Mouse (Mus musculus) midbrain, embryonic 13.5 days (tissue): ENCODE results near the gene Strc. TPM values are rescaled to one million over a fixed set of nuclear protein-coding genes. Genes with fewer than 3 reads are reported as not detected.

ENCODE experiments used
- ATAC-seq: fragments of 200-750 bp; cut with Nextera tagmentation; 2 replicates; pipeline ENCODE4 v1.8.0; 2017; ENCODE audit warnings: mild to moderate bottlenecking, moderate TSS enrichment, moderate library complexity
- H3K27ac ChIP-seq: fragments of 300-500 bp; sonication (generic); 2 replicates; pipeline ENCODE4 v1.5.1; 2015; ENCODE audit warnings: inconsistent platforms, mild to moderate bottlenecking, moderate library complexity
- H3K27me3 ChIP-seq: fragments of 300-500 bp; sonication (generic); 2 replicates; pipeline ENCODE4 v1.6.1; 2015; ENCODE audit warnings: mild to moderate bottlenecking, inconsistent platforms
- H3K36me3 ChIP-seq: fragments of 300-500 bp; sonication (generic); 2 replicates; pipeline ENCODE4 v1.6.1; 2015; ENCODE audit warnings: mild to moderate bottlenecking, inconsistent platforms
- H3K4me1 ChIP-seq: fragments of 300-500 bp; sonication (generic); replicated peaks from 2 replicates; pipeline ENCODE4 v1.6.1; 2015; ENCODE audit warnings: inconsistent platforms
- H3K4me2 ChIP-seq: fragments of 300-500 bp; sonication (generic); replicated peaks from 2 replicates; pipeline ENCODE4 v1.6.1; 2015; ENCODE audit warnings: moderate library complexity, mild to moderate bottlenecking, inconsistent platforms
- H3K4me3 ChIP-seq: fragments of 300-500 bp; sonication (generic); replicated peaks from 2 replicates; pipeline ENCODE4 v1.5.1; 2015; ENCODE audit warnings: mild to moderate bottlenecking, inconsistent platforms
- H3K9ac ChIP-seq: fragments of 300-500 bp; sonication (generic); replicated peaks from 2 replicates; pipeline ENCODE4 v1.6.1; 2015; ENCODE audit warnings: mild to moderate bottlenecking, inconsistent platforms
- H3K9me3 ChIP-seq: fragments of 300-500 bp; sonication (generic); 2 replicates; pipeline ENCODE4 v1.6.1; 2016; ENCODE audit warnings: mild to moderate bottlenecking, inconsistent platforms
- WGBS: fragments of 180-500 bp; shearing (Covaris S2); methylation state at CpG from one replicate; pipeline ENCODE4 v1.1.7; 2015; 5-methylcytosine and 5-hydroxymethylcytosine counted together
- polyA plus RNA-seq: library from polyadenylated mRNA; unstranded; fragments of >200 nt; fragmentation: Nextera tagmentation; extraction: Ambion mirVana; gene quantifications from 2 replicates; pipeline ENCODE4 v1.2.1, GENCODE M21; 2015

The Strc gene
- polyA plus RNA-seq, 1 experiment from 2014 or later = not detected

DNA sequence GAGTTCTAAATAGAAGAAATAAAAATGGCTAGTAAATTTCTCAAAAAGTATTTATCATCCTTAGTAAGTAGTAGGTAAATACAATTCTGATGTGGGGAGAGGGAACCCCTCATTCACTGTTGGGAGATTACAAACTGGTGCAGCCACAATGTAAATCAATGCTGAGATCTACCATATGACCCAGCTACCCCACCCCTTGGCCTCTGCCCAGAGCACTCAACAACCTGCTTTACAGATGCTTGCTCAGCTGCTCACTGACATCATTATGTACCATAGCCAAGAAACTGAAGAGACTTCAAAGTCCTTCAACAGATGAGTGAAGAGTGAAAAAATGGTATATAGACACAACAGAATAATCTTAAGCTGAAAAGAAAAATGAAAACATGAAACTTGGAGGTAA lies 16.3 kb upstream of the Strc start:
- Histone ChIP-seq H3K27me3 (no peaks in the 10 kb centered on the region), H3K9ac (no peak overlapping the region), H3K4me2 (no peak overlapping the region), H3K4me3 (no peak overlapping the region), H3K4me1 (no peaks in the 10 kb centered on the region), H3K9me3 (no peaks in the 10 kb centered on the region), H3K27ac (no peak overlapping the region), H3K36me3 (no peaks in the 10 kb centered on the region)
- no peak for ATAC-seq

DNA sequence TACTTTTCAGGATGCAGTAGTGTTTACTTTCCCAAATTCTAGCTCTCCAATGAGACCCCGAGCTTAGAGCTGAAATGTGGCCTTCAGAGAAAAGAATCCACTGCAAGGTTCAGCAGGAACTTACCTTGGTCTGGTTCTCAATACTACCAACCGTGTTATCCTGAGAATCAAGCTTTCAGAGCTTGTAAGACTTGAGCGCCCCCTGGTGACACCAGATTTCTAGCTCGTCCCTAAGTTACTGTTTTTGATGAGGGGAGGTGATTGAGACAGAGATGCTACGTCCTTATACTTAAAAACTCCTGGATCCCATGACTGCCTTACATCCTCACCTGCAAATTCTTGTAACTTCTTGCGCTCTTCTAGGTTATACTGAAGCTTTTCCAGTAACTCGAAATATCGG lies 9.7 kb upstream of the Strc start:
- no peaks in the 10 kb centered on the region for H3K27me3 ChIP-seq
- ATAC-seq = no peak
- WGBS = 13% methylated on average over 8 of the region's 8 CpGs

DNA sequence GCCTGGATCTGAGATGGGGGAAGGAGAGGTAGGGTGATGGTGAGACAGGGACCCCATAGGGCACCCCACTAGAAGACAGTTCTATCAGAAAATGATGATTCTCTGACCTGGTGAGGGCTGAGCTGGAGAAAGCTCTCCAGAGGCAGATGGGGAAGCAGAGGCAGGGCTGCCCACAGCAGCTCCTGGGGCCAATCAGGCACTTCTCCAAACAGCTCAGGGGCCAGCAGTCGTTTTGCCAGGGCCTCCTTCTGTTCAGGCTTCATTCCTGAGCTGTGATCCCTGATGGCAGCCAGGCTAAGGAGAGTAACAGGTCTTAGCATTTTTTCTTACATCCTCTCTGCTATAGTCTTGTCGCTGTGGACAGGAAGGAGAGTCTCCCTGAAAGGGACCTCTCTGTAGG lies 12.2 kb downstream of the Strc start:
- Histone ChIP-seq H3K9me3 (no peaks in the 10 kb centered on the region), H3K4me3 (no peak overlapping the region), H3K4me1 (no peaks in the 10 kb centered on the region), H3K27ac (no peak overlapping the region), H3K4me2 (no peak overlapping the region), H3K9ac (no peak overlapping the region), H3K36me3 (no peaks in the 10 kb centered on the region), H3K27me3 (no peaks in the 10 kb centered on the region)
- no peak for ATAC-seq
- 58% methylated on average over 2 of the region's 2 CpGs for WGBS

More for the DNA sequence above, 9.7 kb upstream of the Strc start:
- no peak overlapping the region for H3K9ac ChIP-seq
- H3K9me3 ChIP-seq = no peaks in the 10 kb centered on the region
- no peak overlapping the region for H3K4me2 ChIP-seq
- H3K4me3 ChIP-seq = no peak overlapping the region
- no peaks in the 10 kb centered on the region for H3K36me3 ChIP-seq
- no peak overlapping the region for H3K27ac ChIP-seq
- H3K4me1 ChIP-seq = no peaks in the 10 kb centered on the region

DNA sequence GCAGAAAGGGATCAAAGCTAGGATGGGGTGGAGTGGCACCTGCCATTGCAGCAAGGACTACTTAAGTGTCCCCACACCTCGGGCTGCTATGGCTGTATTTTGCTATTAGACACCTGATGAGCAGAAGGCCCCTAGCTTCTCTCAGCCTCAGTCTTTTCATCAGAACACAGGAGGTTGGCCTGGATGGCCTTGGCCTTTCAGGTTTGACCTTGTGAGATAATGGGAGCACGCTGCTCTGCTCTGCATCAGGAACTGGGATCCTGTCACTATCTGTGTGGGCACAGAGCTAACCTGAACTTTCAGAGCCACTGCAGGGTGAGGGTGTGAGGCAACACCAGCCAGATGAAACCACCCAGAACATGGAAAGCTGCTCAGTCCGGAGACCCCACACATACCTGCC lies 14.7 kb downstream of the Strc start:
- Histone ChIP-seq H3K4me2 (no peak overlapping the region), H3K9ac (no peak overlapping the region), H3K9me3 (no peaks in the 10 kb centered on the region), H3K4me1 (no peaks in the 10 kb centered on the region), H3K27me3 (no peaks in the 10 kb centered on the region), H3K4me3 (no peak overlapping the region), H3K36me3 (no peaks in the 10 kb centered on the region), H3K27ac (no peak overlapping the region)
- no peak for ATAC-seq
- WGBS = 87% methylated on average over 3 of the region's 3 CpGs

DNA sequence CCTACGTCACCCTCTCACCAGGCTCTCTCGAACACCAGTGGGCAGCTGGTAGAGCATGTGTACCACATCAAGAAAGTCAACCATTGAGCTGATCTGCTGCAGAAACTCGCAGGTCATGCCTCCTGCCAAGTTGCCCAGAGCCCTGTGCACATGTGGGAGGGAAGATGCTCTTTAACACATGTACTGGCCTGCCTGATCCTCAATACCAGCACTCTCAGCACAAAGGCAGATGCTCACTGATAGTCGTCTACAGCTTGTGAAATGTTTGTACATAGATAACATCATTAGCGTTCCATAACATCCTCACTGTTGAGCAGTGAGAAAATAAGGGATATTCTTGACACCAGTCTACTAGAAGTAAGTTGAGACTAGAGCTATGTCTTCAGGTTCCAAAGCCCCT lies 16.0 kb downstream of the Strc start:
- no peak overlapping the region for H3K4me3 ChIP-seq
- no peak overlapping the region for H3K27ac ChIP-seq
- H3K36me3 ChIP-seq = no peaks in the 10 kb centered on the region
- no peak overlapping the region for H3K9ac ChIP-seq
- no peaks in the 10 kb centered on the region for H3K27me3 ChIP-seq
- no peaks in the 10 kb centered on the region for H3K4me1 ChIP-seq
- no peaks in the 10 kb centered on the region for H3K9me3 ChIP-seq
- H3K4me2 ChIP-seq = no peak overlapping the region
- no peak for ATAC-seq
- WGBS = 86% methylated on average over 5 of the region's 5 CpGs

DNA sequence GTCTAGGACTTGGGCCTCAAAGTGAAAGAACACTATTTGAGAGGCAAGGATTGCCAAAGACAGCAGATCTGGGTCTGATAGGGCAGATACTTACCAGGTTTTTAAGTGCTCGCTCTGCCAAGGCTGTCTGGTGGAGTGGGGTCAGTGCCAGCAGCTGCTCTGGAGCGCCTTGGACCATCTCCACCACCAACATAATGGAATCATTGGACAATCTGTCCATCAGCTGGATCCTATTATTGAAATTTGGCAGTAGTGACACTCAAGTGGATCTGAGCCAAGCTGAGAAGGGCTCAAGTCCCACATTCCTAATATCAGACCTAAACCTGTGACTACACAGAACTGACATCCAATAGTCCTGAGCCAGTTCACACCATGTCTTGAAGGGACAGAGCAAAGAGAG lies 18.1 kb downstream of the Strc start:
- Histone ChIP-seq H3K4me1 (no peaks in the 10 kb centered on the region), H3K9ac (no peak overlapping the region), H3K4me2 (no peak overlapping the region), H3K27me3 (no peaks in the 10 kb centered on the region), H3K4me3 (no peak overlapping the region), H3K9me3 (no peaks in the 10 kb centered on the region), H3K36me3 (no peaks in the 10 kb centered on the region), H3K27ac (no peak overlapping the region)
- 91% methylated on average over 2 of the region's 2 CpGs for WGBS
- no peak for ATAC-seq

DNA sequence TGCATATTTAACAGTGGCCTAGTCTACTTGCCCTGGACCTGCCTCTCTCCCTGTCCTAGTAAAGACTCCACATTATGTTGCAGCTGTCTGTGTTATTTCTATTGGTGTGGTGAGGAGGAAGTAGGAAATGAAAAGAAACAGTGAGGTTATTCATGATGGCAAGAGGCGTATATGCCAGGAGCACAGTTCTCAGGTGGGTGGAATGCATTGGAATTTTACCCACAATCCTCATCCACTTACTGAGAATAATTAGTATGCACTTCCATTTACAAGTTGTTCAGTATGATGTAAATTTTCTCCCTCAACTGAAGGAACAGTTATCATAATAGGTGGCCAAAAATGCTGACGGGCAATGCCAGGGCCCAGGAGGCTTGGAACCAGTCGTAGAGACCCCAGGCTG lies 23.3 kb downstream of the Strc start:
- no peak overlapping the region for H3K4me2 ChIP-seq
- no peaks in the 10 kb centered on the region for H3K36me3 ChIP-seq
- H3K9me3 ChIP-seq = no peaks in the 10 kb centered on the region
- peaks cover 6% of the 10 kb centered on the region; the same call in 1 of the 2 replicates for H3K4me1 ChIP-seq
- 87% methylated on average over 3 of the region's 3 CpGs for WGBS
- H3K27me3 ChIP-seq = peaks cover 7% of the 10 kb centered on the region
- H3K9ac ChIP-seq = no peak overlapping the region
- H3K4me3 ChIP-seq = no peak overlapping the region
- no peak overlapping the region for H3K27ac ChIP-seq
- ATAC-seq = no peak

DNA sequence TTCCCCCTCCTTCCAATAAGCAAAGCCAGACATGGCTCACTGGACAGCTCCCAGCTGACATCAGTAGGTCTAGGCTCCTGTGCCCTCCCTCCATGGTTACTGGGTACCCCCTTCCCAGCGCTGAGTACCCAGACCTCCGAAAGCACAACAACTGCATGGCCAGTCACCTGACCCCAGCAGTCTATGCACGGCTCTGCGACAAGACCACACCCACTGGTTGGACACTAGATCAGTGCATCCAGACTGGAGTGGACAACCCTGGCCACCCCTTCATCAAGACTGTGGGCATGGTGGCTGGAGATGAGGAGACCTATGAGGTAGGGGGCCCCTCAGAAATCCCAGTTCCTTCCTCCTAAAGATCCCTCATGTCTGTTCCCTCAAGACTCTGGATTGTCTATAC lies 27.5 kb downstream of the Strc start:
- Histone ChIP-seq H3K27me3 (peaks cover 31% of the 10 kb centered on the region), H3K4me2 (peak overlapping the region; percentile 66), H3K9ac (no peak overlapping the region), H3K4me3 (peak overlapping the region; percentile 45; the same call in 1 of the 2 replicates), H3K4me1 (peaks cover 17% of the 10 kb centered on the region), H3K27ac (no peak overlapping the region), H3K9me3 (no peaks in the 10 kb centered on the region), H3K36me3 (no peaks in the 10 kb centered on the region)
- ATAC-seq = no peak
- 41% methylated on average over 4 of the region's 4 CpGs for WGBS

DNA sequence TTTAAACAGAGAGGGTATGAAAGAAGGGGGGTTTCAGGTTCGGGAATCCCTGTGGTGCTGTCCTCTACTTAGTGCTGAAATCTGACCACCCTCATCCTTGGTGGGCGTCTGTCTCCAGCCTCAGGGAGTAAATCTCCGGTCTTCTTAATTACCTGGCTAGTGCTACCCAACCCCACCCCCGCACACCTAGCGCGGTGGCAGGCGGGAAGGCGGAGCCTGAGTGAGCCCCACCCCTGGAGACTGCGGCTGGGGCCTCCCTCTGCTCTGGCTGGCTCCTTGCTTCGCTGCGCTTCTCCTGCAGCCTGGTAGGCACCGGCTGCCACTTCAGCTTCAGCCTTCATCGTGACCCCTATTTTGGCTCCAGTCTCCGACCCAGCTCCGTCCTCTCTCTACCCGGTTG lies 28.6 kb downstream of the Strc start:
- Histone ChIP-seq H3K4me3 (peak overlapping the region; percentile 45), H3K4me1 (peaks cover 24% of the 10 kb centered on the region), H3K36me3 (no peaks in the 10 kb centered on the region), H3K9me3 (no peaks in the 10 kb centered on the region), H3K27ac (0 out of 2 replicates have a peak overlapping the region, but pooled peaks have one; percentile 30), H3K4me2 (peak overlapping the region; percentile 66), H3K27me3 (peaks cover 31% of the 10 kb centered on the region), H3K9ac (peak overlapping the region; percentile 79)
- WGBS = 2% methylated on average over 16 of the region's 16 CpGs
- ATAC-seq = peak; percentile 53

DNA sequence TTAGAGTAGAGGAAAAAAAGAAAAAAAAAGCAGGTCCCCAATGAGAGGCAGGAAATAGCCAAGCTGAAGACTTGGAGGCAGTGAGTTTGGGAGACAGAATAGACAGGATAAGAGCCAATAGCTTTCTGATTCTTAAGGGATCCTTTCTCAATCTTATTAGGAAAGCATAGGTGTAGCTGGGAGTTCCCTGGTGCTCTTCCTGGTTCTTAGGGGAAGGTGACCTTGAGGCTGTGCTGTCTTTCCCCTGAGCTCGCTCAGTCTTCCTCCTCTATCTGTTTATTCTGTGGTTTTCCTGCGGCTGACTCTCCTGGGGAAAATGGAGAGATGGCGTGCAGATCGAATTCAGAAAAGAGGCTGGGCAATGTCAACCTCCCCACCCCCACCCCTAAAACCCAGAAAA lies 29.0 kb downstream of the Strc start:
- 3% methylated on average over 4 of the region's 4 CpGs for WGBS
- no peak for ATAC-seq
- peak overlapping the region; percentile 79 for H3K9ac ChIP-seq
- H3K4me2 ChIP-seq = peak overlapping the region; percentile 66
- peaks cover 31% of the 10 kb centered on the region for H3K27me3 ChIP-seq
- H3K4me3 ChIP-seq = peak overlapping the region; percentile 45
- peaks cover 24% of the 10 kb centered on the region for H3K4me1 ChIP-seq
- no peaks in the 10 kb centered on the region for H3K36me3 ChIP-seq
- no peak overlapping the region for H3K27ac ChIP-seq
- H3K9me3 ChIP-seq = no peaks in the 10 kb centered on the region

DNA sequence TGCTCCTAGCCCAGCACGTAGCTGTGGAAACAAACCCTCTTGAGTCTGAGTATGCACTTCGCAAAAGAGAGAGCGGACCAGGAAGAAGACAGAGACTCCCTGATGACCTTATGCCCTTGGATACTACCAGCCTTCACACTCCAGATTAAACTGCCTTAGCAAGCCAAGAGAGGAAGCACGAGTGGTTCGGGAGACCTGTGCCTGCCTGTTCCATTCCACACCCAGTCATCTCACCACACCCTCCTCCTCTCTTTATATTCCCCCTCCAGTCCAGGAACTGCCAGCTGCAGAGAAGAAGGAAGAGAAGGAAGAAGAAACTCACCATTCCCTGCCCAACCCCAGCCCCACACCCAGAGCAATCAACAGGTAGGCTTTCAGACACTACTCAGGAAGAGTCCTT lies 29.5 kb downstream of the Strc start, which contains the start of gene Ckmt1:
TSS of gene Ckmt1 (plus strand) at position 221 of the 400 bp plus-strand sequence.
- WGBS = 64% methylated on average over 5 of the region's 5 CpGs
- ATAC-seq = no peak
- no peaks in the 10 kb centered on the region for H3K9me3 ChIP-seq

DNA sequence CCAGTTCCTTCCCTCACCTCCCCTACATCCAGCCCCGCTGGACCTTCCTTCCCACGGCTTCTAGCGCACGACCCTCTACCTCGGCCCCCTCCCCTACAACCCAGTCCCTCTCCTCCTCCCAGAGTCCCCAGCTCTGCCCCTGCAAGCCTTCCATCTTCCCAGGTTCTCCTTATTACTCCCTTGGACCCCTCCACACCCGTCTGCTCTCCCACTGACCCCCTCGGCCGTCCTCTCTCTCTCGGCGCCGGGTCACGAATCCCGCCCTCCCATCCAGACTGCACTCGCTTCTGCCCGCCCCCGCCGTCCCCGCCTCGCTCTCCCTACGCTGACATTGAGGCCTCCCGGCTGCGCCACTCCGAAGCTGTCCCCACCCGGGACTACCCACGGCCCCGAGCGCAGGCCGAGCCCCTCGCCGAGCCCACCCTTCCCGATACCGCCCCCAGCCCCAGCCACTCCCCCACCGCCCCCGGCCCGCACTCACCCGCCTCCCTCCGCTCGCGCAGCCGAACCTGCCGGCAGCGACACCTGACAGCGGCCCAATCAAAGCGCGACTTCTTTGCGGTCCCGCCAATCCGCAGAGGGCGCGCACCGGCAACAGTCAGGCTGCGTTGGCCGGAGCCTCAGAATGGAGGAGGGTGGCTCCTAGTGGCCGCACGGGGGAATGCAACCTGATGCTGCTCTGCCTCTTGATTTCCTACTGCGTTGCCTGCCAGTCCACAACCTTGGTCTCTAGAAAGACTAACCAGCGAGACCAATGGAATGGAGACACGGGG lies 32.0 kb downstream of the Strc start, which contains the start of gene Ppip5k1:
TSS of gene Ppip5k1 (minus strand) at position 577 of the 773 bp plus-strand sequence.
- peaks cover 31% of the 10 kb centered on the region for H3K27me3 ChIP-seq
- peak within 1 kb of the TSS; percentile 66 for H3K4me3 ChIP-seq
- H3K27ac ChIP-seq = peak within 1 kb of the TSS; percentile 84
- peaks cover 1% of the 10 kb centered on the region; the same call in 1 of the 2 replicates for H3K36me3 ChIP-seq
- WGBS = under 1% methylated on average over 55 of the region's 58 CpGs
- peak within 1 kb of the TSS; percentile 62 for H3K4me2 ChIP-seq
- H3K9ac ChIP-seq = peak within 1 kb of the TSS; percentile 87
- ATAC-seq = peak; percentile 97
- H3K4me1 ChIP-seq = peaks cover 24% of the 10 kb centered on the region
- no peaks in the 10 kb centered on the region for H3K9me3 ChIP-seq

More for the DNA sequence above, 29.5 kb downstream of the Strc start, which contains the start of gene Ckmt1:
- Histone ChIP-seq H3K27ac (0 out of 2 replicates have a peak within 1 kb of the TSS, but pooled peaks have one; percentile 30), H3K4me1 (peaks cover 24% of the 10 kb centered on the region), H3K4me3 (peak within 1 kb of the TSS; percentile 45), H3K9ac (peak within 1 kb of the TSS; percentile 79), H3K4me2 (peak within 1 kb of the TSS; percentile 66), H3K36me3 (no peaks in the 10 kb centered on the region), H3K27me3 (peaks cover 31% of the 10 kb centered on the region)
